Mouse (Mus musculus) embryonic stem cell, embryonic (primary cell): ENCODE measurements around the gene Kiz.

Experiments
- CTCF ChIA-PET, 4 experiments: fragments of 300-600 bp in 2 of 4; fragments of 350-600 bp in 2 of 4; sonication (Branson Sonifier 250); formaldehyde crosslinking; loops; one replicate each; lab custom pipeline; 2022; ENCODE audit warnings: inconsistent platforms in 2 of 4; lab: Charles Lee
- POLR2A ChIA-PET, 4 experiments: fragments of 300-600 bp in 2 of 4; fragments of 350-600 bp in 2 of 4; sonication (Branson Sonifier 250); formaldehyde crosslinking; loops; one replicate each; lab custom pipeline; 2022; ENCODE audit warnings: antibody characterized with exemption in 4 of 4, inconsistent platforms in 1 of 4; lab: Charles Lee

Kiz gene

DNA sequence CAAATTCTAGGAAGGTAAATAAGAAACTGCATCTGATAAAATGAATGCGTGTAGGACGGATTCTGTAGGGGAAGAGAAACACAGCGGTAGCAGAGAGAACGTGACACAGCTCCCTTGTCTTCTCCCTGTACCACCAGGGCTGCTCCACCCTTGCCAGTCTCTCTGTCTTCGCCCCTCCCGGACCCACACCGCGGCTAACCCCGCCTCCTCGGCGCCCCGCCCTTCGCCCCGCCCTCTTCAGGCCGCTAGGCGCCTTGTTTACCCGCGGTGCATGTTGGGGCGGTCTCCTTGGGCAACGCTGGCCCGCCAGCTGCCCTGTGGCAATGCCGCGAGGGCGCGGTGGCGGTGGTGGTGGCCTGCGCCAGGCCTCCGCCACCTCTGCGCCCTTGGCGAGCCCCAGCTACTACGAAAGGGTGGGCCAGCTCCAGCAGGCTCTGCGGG lies at the start of gene Kiz:
Gene Kiz (plus strand): TSS at position 266 of the 441 bp plus-strand sequence.
- ChIA-PET POLR2A (interaction anchor here in 3 of 4 experiments (0.6 to 2.1 kb wide), 10 partner anchors 8 to 229 kb away, joined by 3 to 14 read pairs (median 4); no protein-coding TSS in a partner anchor), CTCF (no interaction called here)

DNA sequence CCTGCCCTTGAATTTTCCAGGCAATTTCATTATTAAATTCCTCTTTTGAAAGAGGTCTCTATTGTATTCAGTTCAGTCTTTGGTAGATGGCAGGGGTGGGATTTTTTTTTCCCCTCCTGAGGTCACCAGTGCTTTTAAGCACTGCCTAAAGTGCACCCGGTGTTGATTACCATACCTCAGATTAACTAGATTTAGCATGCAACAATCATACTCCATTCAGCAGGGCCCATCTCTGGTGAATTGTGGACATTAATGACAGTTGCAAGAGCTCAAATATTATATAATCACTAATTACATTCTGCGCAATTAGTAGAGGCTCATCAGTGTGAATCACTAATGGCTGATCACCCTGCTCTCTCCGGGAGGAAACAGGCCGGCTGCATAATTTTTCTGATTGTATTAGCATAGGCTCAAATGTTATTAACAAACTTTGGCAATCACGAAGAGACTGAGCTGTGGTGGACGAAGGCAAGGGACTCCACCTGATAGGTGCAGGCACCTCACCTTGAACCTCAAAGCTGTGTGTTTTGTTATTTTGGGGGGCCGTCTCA lies 45.9 kb upstream of the Kiz start:
- ChIA-PET CTCF (no interaction called here), POLR2A (no interaction called here)

DNA sequence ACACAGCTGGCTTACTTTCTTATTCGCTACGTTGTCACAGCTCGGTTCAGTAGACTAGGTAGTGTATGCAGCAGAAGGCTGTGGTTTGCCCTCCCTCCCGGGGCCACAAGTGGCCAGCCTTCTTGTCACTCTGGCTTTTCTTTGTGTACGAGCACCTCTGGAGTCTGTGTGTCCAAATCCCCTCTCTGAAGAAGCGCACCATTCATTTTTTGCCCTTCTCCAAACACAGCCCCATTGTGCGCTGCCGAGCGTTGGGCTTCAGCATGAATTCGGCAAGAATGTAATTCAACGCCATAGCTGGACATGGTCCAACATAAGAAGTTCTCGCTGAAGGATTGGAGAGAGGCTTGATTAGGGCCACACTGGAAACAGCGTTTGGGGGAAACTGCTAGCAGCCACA lies 45.0 kb upstream of the Kiz start:
- POLR2A ChIA-PET, result no interaction called here
- CTCF ChIA-PET, result no interaction called here

DNA sequence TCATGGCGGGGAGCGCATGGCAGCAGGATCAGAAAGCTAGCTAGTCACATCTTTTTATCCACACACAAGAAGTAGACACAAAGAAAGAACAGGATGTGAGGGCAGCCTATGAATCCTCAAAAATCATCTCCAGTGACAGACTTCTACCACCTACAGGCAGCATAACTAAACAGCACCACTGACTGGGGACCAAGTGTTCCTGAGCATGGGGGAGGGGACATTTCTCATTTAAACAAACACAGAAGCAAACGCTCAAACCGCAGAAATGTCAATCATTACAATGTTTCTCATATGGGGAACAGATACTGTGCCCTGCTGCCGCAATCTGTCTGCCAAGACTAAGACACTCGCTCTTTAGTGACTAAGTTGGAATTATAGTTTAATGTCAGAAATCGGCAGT lies 40.7 kb upstream of the Kiz start:
- POLR2A ChIA-PET, result no interaction called here
- CTCF ChIA-PET, result no interaction called here

DNA sequence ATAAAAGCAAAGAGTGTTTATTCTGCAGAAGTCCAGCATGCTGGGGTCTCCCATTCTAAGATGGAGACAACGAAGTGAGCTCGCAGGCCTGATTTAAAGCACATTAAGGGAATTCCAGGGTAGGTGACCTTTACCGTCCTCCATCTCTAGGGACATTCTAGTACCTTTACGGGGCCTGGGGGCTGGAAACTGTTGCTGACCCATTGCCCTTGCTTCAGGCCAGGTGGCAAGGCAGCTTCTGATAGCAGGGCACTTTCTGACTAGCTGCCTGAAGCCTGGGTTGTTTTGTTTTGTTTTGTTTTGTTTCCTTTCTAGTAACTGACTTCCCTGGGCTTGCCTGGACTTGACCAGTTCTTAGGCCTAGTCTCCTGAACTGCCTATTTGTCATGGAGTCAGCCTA lies 36.6 kb upstream of the Kiz start:
- ChIA-PET POLR2A (no interaction called here), CTCF (interaction anchor here in 2 of 4 experiments (0.6 kb wide), 2 partner anchors 675 to 742 kb away, joined by 3 to 7 read pairs; no protein-coding TSS in a partner anchor)

DNA sequence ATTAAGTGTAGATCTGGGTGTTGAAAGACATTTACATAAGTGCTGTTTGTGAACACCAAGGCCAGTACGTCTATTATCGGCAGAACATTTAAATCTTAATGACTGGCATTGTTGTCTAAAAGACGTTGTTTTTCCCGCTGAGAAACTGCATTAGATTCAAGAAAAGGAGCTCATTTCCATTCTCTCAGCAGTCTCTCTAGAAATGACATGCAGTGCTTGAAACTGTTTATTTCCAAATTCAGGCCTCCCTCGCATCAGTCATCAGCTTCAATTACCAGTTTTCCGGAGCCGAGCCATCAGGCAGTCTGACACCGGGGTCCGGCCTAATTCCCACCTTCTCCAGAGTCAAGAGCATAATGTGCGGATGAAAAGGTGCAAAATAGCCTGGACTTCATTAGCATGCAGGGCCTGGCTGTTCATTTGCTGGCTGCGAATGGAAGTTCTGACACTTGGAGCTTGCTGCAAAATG lies 32.1 kb upstream of the Kiz start:
- CTCF ChIA-PET, result interaction anchor here in 3 of 4 experiments (0.6 to 0.9 kb wide), 4 partner anchors 11 to 340 kb away, joined by 3 to 6 read pairs (median 4); no protein-coding TSS in a partner anchor
- POLR2A ChIA-PET, result interaction anchor here (0.6 to 1.9 kb wide), 9 partner anchors 10 to 192 kb away, joined by 3 to 14 read pairs (median 3); partner anchors contain the start of gene Kiz (in 1 of the 4)

DNA sequence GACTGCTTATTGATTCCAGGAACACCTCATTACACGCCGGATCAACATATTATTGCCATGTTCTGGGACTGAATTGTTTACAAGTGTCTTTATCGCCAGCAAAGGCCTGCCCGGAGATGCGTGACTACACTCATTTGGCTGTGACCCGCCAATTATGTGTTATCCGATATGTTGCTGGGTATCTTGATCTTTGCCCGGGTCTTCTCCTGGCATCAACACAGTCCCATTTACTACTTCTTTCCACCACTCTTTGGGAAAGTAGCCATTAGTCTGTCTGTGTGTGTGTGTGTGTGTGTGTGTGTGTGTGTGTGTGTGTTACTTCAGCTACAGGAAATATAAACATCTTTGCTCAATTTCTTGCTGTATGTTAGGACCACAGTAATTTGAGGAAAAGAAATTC lies 31.6 kb upstream of the Kiz start:
- POLR2A ChIA-PET, result interaction anchor here (0.6 to 1.9 kb wide), 9 partner anchors 9 to 192 kb away, joined by 3 to 14 read pairs (median 3); partner anchors contain the start of gene Kiz (in 1 of the 4)
- CTCF ChIA-PET, result interaction anchor here in 3 of 4 experiments (0.6 to 0.9 kb wide), 4 partner anchors 11 to 339 kb away, joined by 3 to 6 read pairs (median 4); no protein-coding TSS in a partner anchor

DNA sequence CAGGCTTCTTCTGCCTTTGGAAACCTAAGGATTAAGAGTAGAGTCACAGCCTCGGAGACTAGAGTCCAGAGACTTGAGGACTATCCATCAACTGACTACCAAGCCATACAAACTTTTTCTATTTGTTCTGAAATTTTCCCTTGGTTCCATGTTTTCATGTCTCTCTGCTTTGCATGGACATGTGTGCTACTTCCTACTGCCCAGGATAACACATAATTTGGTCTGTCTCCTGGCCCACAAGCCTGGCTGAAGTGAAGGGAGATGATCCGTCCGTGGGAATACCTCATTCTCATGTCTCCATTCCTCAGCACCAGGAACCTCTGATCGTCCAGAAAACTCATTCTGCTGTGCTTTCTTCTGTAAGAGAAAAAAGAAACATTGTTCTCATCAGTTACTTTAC lies 27.7 kb upstream of the Kiz start:
- POLR2A ChIA-PET, result no interaction called here
- CTCF ChIA-PET, result no interaction called here

DNA sequence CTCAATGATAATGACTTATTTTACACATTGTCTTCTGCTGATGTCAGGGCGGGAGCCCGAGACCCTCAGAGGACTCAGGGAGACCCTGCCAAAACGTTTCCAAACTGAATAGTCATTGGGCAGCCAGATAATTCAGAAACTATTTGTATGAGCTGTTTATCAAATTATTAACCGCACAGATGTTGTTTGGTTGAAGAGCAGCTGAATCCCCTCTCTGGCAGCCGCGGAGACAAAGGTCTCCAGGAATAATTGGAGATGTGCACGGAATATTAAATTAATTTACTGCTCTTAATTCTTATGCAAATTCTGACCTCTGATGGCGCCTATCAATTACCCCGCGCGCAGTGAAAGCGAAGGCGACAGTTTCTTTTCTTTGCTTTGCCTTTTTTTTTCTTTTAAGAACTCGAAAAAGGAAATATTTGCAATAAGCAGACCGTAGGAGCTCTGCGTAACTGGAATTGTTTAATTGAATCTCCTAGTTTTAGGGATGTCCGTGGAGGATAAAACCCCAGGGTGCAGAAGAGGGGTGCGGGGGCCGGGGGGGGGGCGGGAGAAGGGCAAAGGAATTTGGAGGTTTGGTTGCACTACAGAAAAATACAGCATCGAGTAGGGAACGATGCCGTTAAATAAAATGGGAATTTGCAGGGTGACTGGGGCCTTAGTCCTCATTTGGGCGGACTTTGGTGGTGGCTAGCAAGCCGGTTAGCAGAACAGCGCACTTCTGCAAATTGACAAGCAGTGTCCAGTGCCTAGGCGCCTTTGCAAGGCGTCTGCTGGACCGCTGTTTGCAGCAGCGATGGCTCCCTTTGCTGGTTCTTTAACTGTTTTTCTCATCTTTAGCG lies 22.2 kb upstream of the Kiz start:
- ChIA-PET CTCF (interaction anchor here in 3 of 4 experiments (0.6 to 2.7 kb wide), 5 partner anchors 126 to 377 kb away, joined by 3 to 8 read pairs (median 5); no protein-coding TSS in a partner anchor), POLR2A (interaction anchor here (0.6 to 2.9 kb wide), 22 partner anchors 10 to 362 kb away, joined by 3 to 24 read pairs (median 5); partner anchors contain the start of genes Xrn2 (in 3 of the 4) and Kiz (in 2 of the 4))

DNA sequence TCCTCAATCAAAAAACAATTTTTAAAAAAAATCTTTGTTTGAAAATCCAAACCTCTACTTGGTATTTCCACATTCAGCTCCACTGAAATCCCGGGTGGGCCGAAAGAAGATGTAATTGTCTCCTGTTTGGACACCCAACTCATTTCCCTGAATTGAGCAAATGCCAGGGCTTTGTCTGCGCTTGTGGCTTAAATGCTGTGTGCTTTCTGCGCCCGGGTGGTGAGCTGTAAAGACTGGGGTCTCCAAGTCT lies 21.7 kb upstream of the Kiz start:
- ChIA-PET POLR2A (interaction anchor here (0.6 to 2.9 kb wide), 30 partner anchors 9 to 361 kb away, joined by 3 to 24 read pairs (median 4); partner anchors contain the start of genes Xrn2 (in 3 of the 4) and Kiz (in 2 of the 4)), CTCF (interaction anchor here in 3 of 4 experiments (0.6 to 2.7 kb wide), 6 partner anchors 125 to 342 kb away, joined by 3 to 8 read pairs (median 4); no protein-coding TSS in a partner anchor)

DNA sequence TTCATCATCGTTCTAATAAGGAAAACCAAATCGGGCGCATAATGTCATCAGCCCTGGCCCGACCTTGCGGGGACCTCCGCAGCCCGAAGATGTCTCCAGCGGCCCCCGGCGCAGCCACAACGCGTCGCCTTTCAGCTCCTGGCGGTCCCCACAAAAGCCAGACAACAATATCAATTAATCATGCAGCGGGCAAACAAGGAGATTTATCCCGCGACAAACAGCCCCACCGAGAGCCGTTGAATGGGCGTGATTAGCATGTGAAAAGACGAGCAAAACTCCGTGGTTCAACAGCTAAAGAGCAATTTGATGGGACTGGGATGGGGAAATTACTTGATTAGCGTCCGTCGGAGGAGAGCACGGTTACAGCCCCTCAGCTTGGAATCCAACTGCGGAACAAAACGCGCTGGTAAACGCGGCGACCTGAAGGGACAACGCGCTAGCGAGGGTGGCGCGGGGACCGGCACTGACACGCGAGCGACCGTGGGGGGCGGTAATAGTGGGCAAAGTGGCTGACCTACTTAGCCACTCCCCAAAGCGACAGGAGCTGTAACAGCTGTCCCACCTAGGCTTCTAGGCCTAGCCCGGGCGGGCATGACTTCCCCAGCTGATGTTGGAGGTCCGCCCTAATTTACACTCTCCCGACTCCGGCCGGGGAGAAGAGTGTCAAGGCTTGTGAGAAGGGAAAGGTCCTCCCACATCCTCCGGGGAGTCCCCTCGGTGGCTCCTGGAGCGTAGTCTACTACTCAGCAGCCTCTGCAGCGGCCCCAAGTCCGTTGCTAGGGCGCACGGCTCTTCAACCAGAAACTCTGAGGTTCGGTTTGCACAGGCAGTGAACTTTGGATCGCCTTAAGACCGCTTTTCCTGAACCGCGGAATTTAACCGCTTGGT lies 21.1 kb upstream of the Kiz start:
- ChIA-PET POLR2A (interaction anchor here (0.6 to 2.9 kb wide), 43 partner anchors 8 to 528 kb away, joined by 3 to 24 read pairs (median 4); partner anchors contain the start of genes Kiz (in 3 of the 4) and Xrn2 (in 3 of the 4)), CTCF (interaction anchor here (0.6 to 2.7 kb wide), 14 partner anchors 11 to 854 kb away, joined by 3 to 8 read pairs (median 4); partner anchors contain the start of gene Nkx2-2 (in 1 of the 4))

DNA sequence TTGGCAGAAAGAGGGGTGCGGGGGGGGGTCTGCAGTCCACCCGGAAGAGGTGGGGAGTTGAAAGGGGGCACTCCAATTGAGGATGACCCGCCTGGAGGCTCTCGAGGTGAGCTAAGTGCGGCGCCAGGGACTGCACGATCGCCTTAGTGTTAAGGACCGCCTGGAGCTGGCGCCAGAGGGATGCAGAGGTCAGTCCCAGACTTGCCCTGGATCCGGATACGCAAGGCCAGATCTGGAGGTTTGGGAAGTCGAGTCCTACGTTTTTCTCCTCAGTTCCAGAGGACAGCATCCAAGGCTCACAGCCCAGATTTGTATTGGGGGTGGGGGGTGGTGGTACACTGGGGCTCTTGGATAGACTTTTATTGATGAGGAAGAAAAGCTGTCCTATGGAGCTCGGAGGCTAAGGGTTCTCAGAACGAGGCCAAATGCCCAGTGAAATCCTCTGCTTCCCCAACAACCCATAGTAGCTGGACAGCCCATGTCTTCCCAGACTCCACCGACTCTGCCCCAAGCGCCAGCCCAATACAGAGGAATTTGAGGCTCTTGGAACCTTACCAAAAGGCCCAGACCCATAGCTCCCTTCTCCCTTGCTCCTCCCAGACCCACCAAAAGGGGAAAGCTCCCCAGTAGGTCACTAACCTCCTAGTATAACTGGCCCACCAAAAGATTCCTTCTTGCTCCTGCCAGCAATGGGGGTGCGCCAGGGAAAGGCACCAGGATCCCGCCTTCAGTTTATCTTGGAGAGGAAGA lies 20.2 kb upstream of the Kiz start:
- ChIA-PET CTCF (interaction anchor here (0.5 to 2.7 kb wide), 12 partner anchors 12 to 853 kb away, joined by 3 to 8 read pairs (median 4); partner anchors contain the start of gene Nkx2-2 (in 1 of the 4)), POLR2A (interaction anchor here in 3 of 4 experiments (0.6 to 2.9 kb wide), 36 partner anchors 9 to 528 kb away, joined by 3 to 24 read pairs (median 4); partner anchors contain the start of genes Kiz (in 3 of the 3), Xrn2 (in 3 of the 3) and Ralgapa2 (in 1 of the 3))

DNA sequence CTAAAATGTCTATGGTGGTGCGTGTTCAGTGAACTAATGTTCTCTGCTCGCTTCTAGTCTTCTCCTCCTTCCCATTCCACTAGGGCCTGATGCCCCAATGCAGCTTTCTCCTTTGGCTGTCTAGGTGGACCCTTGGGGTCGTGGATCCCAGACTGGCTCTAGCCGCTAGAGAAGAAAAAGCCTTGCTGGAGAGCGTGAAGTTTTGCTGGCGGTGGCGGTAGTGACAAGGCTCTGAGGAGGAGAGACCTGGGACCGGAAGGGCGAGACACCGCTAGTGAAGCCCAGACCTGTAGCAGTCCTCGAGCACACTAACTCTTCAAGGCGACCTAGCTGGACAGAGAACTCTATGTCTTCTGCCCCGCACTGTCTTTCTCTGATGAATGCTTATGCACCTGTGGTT lies 19.4 kb upstream of the Kiz start:
- POLR2A ChIA-PET, result interaction anchor here in 3 of 4 experiments (0.7 to 2.9 kb wide), 13 partner anchors 8 to 325 kb away, joined by 3 to 14 read pairs (median 3); partner anchors contain the start of genes Xrn2 (in 3 of the 3), Kiz (in 1 of the 3) and Ralgapa2 (in 1 of the 3)

DNA sequence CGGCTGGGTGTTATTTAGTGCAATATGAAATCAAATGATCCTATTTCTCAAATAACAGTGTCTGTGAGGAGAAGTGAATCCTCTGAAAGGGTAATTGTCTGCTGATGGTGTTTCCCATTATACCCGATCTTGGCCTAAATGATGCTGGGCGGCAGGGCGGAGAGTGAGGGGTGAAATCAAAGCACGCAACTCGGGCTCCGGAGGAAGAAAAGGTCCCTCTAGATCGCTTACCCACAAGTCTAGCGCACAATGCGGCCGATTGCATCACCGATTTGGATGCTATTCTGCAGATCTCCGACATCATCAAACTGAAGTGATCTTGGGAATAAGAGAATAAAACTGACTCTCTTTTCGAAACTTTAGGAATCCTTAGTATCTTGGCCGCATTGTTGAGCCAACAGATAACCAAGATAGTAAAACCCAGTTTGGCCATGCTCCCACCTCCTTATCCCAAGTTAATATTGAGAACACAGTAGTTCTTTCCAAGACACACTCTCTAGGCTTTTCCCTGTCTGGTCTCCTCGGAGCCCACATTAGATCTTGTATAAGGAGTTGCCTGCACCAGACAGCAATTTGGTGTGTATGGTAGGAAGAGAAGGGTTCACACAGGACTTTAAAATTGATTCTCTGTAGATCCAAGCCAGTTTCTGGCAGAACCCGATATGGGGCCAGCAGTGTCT lies 18.7 kb upstream of the Kiz start:
- ChIA-PET POLR2A (interaction anchor here in 3 of 4 experiments (1.0 to 2.9 kb wide), 6 partner anchors 19 to 325 kb away, joined by 3 to 14 read pairs (median 6); partner anchors contain the start of genes Kiz (in 1 of the 3), Ralgapa2 (in 1 of the 3) and Xrn2 (in 1 of the 3)), CTCF (interaction anchor here in 1 of 4 experiments (2.0 kb wide), 1 partner anchor 204 kb away, joined by 5 read pairs; no protein-coding TSS in a partner anchor)

More for the DNA sequence above, 19.4 kb upstream of the Kiz start:
- CTCF ChIA-PET, result interaction anchor here in 3 of 4 experiments (1.7 to 2.7 kb wide), 3 partner anchors 203 to 341 kb away, joined by 5 to 8 read pairs (median 7); no protein-coding TSS in a partner anchor

DNA sequence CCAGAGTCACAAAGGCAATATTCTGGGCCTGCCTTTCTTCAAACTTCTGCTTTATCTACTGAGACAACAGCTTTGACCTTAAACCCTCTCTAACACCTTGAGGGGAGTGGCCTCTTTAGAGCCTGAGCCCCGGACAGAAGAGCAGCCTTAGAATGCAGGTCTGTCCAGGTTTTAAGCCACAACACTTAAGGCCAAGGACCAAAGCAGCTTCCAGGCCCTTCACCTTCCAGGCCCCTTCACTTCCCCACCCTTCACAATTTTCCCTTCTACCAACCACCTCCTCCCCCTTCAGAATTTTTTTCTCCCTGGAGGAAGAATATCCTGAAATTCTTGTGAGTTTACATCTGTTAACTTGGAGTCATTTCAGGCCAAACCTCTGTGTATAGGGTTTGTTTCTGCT lies 18.0 kb upstream of the Kiz start:
- CTCF ChIA-PET, result no interaction called here
- POLR2A ChIA-PET, result interaction anchor here in 3 of 4 experiments (1.2 to 2.8 kb wide), 4 partner anchors 175 to 357 kb away, joined by 3 to 9 read pairs (median 6); partner anchors contain the start of gene Xrn2 (in 1 of the 3)
